Mouse (Mus musculus) cerebellum, adult 11-12 months (tissue): ENCODE results near the gene Igll1.
"Not testable (repeated sequence)": the region's sequence is repeated elsewhere in the genome, so short reads cannot be mapped to it uniquely, and the experiment has no call there.

Experiments
- DNase-seq: peaks from one replicate; pipeline ENCODE4 v3.0.0; 2022

The Igll1 gene

DNA sequence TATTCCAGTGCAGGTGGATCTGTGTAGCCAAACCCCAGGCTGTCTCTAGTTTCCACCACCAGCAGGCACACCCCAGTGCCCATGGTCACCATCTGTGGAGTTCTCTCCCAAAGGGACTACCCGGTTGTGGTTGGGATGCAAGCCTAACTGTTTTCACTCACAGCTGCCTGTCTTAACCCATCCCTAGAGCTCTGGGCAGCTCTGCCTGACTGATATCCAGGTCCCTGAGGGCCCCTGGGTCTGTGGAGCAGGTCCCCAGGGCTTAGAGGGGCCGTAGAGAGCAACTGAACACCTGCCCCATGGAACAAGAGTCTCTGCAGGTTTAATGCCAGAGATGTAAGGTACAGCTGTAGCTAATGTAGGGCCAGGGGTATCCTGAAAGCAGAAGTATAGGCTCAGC is at the start of gene Igll1:
Gene Igll1, minus strand, starts transcription at position 8 of the 400 bp plus-strand sequence.
- no peak for DNase-seq

DNA sequence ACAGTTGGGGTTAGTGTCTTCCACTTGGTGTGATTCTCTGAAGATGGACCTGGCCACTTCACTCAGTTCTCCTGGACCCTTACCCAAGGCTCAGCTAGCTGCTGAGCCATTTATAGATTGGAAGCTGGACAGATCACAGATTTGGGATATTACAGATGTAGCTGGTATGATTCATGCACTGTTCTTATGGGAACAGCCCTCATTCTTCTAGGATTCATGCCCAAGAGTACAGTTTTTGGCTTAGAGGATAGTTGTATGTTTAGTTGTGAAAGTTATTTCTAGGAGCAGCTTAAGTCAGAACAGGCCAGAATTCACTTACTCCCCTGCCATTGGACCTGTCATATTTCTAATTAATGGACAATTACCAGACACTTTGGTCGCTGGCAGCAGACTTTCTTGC is 49.7 kb upstream of the Igll1 start:
- no peak for DNase-seq

DNA sequence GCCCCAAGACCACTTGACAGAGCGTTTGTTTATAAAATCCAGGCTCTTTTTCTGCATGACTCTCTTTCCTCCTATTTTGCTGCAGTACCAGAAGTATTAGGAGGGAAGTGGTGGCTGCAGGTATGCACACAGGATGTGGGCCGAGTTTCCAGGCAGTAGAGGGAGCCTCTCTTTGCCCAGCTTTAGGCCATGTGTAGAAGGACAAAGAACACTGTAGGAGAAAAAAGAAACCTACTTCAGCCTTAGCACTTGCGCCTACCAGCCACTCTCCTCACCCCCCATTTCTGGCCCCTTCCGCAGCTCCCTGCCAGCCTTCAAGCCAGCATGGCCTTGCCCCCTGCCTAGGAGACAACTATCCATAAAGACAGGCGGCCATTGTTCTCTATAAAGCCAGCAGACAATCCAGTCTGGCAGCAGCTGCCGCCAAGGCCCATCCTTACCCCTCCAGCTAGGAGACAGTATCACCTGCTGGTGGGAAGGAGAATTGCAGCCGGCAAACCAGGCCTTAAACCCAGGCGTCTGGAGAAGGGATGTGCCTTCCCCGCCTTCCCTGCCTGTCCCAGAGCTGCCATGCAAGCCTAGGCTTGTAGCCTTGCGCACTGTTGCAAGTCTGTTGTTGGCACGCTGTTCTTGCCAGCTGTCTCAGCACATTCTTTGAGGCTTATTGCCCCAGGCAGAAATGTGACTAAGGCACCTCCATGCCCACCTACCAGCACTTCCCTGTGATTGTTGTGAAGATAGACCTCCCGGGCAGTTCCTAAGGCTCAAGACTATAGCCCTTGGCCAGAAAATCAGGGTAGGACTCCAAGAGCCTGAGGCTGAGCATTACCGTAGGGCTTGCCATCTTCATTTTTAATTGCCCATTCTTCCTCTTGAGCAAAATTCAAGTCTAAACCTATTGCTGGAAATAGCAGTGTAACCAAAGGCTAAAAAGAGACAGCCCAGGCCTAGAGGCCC is 48.1 kb upstream of the Igll1 start:
- peak; percentile 72 for DNase-seq

DNA sequence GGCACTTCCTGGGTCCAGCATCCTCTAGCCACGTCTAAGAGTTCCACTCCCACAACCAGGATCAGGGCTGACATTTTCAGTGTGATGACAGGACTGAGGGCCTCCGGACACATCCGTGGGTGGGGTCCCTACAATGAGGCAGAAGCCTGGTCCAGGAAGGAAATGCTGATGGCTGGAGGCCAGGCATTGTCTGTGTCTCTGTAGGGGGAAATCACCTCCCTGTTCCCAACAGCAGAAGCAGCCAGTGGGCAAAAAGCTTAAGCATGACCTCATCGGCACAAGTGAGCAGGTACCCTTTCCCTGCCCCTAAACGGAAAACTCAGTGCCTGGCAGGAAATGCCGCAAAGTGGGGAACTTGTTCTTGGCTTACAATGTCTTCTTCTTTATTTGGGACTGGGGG is 44.0 kb upstream of the Igll1 start:
- no peak for DNase-seq

DNA sequence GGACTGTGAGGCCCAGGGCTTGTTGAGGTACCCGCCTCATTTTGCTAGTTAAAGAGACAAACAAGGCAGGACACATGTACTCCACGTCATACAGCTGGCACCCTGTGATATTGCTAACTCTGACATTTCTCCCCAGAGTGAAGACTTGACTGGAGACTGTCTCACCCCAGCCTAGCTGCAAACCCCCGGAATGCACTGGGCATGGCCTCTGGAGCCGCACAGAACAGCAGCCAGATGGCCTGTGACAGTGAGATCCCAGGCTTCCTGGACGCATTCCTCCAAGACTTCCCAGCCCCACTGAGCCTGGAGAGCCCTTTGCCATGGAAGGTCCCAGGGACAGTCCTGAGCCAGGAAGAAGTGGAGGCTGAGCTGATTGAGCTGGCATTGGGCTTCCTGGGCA is 39.4 kb upstream of the Igll1 start:
- DNase-seq: no peak

DNA sequence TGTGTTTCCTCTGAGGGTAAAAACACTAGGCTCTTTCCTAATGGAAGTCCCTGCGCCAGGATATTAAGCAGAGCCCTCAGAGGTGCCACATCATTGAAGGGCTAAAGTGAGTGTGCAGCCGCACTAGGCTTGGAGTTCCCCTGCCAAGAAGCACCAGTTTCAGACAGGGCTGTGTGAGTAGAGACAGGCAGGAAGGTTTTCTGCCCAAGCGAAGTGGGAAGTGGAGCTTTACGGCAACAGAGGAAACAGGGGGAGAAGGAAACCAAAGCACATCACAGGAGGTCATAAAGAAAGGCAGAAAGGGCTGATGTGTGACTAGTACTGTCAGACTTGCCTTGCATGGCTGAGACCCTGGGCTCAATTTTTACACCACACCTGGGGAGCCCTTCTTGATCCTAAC is 38.5 kb upstream of the Igll1 start:
- no peak for DNase-seq

DNA sequence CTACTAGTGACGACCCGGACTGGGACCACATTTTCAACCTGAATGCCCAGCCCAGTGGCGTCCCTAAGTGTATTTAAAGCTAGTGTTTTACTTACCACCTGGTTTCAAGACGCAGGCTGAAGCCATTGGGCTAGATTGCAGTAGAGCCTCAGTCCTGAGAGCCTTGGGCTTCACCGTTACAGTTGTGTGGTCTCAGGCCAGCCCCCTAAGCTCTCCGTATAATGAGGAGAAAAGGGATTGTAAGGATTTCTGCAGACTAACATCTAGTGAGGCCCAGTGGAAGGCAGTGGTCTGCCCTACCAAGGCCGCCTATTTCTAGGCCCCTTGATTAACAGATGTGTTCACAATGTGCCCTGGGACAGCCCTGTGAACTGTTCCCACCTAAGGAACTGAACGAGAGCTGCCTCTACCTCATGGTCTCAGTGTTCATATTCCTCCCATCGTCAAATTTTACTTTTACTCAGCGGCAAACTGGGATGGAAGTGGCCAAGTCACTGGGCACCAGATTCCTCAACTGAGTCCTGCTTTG is 33.3 kb upstream of the Igll1 start:
- DNase-seq: no peak

DNA sequence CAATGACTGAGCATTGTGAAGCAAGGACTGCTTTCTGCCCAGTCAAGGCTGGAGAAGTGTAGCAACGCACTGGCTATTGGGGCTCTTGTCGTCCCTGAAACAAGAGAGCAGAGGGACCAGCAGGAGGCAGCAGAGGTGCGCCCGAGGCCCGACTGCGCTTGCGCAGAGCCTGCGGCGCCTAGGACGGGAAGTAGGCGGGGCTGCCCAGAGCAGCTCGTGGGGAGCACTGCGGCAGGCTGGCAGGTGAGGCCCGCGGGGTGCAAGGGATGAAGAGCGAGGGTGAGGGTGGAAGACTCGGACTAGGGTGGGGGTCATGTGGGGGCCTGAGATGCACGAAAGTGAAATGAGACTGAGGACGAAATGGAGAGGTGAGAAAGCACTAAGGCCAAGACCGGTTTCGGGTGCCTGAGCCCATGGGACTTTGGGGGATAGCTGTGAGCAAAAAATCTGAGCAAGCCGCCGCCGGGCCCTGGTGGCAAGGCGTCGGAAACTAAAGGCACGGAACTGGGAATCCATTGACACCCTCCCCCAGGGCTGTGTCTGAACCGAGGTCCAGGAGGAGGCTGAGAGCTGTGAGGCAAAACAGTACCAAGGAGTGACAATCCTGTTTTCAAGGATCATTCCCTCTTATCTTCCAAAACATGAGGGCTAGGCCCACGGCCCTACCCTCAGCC is 32.7 kb upstream of the Igll1 start, which contains the start of gene Ppm1f:
Gene Ppm1f, plus strand, starts transcription at position 88 of the 674 bp plus-strand sequence.
- peak; percentile 95 for DNase-seq

DNA sequence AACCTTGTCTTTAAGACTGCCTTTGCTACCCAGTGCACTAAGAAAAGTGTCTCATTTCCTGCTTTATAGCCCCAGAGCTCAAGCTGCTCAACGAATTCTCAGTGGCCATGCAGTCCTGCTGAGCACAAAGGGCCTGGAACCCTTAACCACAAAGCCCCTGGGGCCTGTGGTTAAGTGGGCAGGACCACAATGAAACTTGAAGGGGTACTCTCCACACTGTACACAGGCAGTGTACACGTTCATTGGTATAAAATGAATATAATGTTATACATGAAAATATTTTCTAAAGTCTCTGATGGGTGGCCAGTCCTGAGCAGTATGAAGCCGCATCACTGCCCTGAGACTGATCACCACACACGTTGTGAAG is 32.2 kb upstream of the Igll1 start:
- DNase-seq: no peak

DNA sequence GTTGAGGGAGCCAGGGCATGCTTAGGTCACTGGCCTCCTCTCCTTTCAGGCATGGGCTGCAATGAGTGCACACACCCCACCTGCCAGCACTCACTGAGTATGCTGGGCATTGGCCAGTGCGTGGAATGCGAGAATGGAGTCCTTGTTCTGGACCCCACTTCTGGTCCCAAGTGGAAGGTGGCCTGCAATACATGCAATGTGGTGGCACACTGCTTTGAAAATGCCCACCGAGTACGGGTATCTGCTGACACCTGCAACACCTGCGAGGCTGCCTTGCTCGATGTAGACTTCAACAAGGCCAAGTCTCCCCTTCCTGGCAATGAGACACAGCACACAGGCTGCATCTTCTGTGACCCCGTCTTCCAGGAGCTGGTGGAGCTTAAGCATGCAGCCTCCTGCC is 28.6 kb upstream of the Igll1 start:
- no peak for DNase-seq

DNA sequence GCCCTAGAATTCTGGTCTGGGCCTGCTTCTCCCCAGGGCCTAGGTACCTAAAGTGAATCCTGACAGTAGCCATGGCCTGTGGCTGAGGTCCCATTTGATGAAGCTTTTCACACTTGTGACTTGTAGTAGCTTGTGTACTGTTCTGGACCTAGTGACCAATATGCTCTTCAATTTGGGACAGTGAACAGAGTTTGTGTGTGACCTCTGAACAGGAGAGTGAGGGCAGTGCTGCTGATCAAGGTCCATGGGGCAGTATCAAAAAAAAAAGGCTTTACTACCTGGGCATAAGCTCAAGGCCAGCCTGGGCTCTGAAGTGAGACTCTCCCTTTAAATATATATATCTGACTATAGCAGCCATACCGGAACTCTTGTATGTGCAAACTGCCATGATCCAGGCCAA is 24.6 kb upstream of the Igll1 start:
- DNase-seq: no peak

DNA sequence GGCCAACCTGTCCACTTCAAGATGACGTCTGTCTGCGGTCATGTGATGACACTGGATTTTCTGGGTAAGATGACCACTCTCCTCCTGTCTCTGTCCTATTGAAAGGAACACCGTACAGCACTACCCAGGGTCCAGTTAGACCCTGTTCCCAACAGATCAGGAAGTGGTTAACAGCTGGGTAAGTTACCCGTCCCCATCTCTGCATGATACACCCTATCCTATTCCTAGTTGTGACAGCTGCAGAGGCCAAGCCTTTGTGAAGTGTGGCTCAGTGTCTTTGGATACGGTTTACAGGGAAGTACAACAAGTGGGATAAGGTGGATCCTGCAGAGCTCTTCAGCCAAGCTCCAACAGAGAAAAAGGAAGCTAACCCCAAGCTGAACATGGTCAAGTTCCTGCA is 15.2 kb upstream of the Igll1 start:
- no peak for DNase-seq

DNA sequence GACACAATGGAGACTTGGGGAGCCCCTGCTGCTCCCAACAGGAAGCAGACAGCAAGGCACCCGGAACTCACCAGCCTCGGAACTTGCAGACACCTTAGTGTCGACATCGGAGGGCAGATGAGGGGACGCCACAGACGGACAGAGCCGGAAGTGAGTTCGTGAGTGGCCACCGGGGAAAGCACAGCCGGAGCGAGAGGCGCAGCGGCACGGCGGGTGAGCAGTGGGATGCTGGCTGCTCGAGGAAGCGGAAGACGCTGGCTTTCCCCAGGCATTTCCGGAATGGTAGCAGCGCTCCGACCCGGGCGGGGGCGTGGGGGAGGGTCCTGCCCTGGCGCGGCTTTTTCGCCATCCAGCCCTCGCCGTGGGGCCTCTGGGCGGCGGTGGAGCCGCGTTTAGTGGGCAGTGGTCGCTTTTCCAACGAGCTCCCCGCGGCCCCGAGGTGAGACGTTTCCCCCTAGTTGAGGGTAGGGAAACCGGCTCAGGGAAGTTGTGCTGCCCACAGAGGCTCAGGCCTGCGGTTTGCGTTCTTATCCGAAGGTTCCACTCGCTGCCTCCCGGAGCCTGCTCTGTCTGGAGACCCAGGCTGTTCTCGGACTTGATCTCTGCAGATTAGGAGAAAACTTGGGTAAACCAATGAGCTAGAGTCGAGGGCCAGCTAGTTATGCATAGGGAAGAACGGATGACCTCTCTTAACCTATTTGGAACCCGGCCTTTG is 7.0 kb upstream of the Igll1 start, which contains the start of the genes Top3b and Vpreb1:
Gene Top3b, plus strand, starts transcription at position 120 of the 715 bp plus-strand sequence.
Gene Vpreb1, minus strand, starts transcription at position 227 of the 715 bp plus-strand sequence.
- DNase-seq: peak; percentile 88

DNA sequence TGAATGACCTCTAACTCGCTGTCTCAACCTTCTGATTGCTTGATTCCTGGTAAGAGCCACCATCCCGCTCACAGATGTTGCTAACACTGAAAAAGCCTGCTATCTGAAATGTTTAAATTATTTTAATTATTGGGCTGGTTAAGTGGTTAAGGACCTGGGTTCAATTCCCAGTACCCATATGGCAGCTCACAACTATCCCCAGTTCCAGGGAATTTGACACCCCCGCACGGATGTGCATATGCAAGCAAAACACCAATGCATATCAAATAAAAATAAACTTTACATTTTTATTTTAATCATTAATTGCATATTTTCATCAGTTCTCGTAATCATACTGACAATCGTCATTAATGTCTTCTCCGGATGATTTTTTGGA is 6.4 kb upstream of the Igll1 start:
- DNase-seq: no peak

DNA sequence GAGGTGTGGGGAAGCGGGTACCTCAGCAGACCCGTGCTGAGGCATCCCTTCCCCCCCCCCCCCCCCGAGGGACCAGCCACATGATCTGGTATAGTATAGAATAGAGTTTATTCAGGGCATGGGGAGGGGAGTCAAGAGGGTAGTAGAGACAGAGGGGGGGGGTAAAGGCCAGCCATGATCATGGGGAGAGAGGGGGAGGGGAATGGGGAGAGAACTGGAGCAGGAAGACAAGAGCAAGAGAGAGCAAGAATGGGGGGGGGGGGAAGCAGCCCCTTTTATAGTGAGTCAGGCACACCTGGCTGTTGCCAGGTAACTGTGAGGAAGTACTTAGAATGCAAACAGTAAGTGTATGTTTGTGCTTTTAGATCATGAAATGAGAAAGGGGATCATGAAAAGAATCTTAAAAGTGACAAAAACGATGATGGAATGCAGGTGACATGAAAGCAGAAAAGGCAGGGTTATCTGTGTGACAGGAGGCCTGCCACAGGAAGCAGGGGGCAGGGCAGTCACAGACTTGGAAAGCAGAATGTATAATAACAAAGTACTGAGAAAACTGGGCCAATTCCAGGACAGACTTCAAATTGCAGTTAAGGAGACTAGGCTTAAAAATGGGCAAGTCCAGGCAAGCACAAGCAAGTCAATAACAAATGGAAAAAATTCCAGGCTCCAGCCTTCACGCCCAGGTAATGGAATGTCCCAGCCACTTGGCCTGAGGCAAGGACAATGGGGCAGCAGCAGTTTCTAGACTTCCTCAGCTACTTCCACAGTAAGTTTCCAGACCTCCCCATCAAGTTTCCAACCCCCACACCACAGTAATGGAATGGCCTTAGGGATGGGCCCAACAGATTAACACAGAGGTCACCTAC is 2.1 kb upstream of the Igll1 start:
- DNase-seq: no peak

DNA sequence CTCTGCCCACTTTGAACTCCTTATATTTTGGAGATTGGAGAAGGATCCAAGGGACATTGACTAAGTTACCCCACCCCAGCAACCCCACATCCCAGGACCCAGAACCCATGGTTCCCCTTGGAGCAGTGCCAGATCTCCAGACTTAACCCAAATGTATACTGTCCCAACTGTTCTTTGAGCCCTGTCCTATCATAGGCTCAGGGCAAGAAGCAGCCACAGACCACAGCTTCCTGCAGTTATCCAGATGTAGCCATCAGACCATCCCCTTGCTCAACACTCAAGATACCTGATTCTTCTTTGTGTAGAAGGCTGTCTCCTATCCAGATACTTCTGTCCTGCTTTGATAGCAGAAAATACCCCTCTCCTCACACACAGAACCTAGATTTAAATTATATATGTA is 1.4 kb upstream of the Igll1 start:
- DNase-seq: no peak

DNA sequence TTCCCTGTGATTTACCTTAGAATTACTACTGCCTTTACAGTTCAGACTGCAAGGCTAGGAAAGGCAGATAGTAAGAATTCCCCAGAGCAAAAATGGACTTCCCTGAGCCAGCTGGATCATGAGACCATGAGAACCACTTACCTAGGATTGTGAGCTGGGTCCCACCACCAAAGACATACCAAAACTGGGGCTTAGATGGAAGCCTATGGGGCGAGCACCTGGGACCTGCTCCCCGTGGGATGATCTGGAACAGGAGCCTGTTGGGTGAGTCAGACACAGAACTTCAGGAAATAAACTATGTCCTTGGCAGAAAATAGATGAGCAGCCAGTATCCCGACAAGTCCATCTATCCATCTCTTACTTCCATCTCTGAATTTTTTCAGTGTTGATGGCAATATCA is 1.5 kb downstream of the Igll1 start:
- no peak for DNase-seq

DNA sequence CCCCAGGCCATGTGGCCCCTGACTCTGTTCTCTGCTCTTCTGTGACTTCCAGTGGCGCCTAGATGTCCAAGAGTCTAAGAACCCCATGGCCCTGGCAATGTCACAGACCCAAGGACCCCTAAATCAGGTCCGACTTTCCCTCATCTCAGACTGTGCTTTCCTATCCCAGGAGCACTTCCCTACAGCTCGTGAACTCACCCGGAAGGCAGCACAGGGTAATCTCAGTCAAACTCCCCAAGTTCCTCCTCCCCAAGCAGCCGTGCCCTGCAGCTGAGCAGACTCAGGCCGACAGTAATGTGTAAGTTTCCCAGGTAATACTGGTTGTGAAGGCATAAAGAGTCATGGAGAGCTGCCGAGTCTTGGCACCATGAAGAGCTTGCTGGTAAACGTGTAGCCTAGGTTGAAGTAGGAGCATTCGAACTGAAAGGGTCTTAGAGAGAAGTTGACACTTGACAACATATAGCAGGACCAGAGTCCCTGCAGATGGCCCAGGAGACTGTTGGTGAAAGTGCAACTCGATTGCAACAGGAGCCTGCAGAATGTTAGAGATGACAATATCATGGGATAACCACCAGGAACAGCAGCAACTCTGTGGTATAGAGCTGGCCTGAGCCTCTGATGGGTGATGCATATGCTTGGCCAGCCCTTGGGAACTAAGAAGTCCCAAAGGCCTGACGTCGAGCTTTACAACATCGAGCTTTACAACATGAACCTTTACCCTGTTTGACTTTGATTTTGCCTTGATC is 6.9 kb downstream of the Igll1 start:
- DNase-seq: no peak

DNA sequence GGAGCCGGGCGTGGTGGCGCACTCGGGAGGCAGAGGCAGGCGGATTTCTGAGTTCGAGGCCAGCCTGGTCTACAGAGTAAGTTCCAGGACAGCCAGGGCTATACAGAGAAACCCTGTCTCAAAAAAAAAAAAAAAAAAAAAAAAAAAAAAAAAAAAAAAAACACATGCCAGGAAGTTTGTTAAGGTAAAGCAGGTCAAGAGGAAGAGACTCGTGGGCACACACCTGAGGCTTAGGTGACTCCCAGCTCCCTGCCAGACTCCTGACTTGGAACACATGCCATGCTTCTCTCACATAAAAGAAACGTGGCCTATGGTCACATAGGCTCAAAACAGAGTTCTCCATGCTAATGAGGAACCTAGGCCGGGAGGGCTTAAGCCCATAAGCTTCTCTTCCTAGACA is 7.7 kb downstream of the Igll1 start:
- DNase-seq: not testable (repeated sequence)

DNA sequence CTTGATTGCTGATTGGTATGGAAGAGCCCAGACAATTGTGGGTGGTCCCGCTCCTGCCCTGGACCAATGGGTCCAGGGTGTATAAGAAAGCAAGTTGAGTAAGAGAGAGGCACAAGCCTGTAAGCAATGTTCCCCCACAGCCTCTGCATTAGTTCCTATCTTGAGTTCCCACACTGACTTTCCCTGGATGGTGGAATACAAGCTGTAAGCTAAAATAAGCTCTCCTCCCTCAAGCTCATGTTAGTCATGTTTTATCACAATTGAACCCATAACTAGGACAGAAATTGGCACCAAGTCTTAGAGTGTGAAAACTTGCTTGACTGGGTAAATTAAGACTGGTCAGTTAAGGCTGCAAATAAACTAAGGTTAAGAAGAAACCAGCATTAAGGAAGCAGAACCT is 8.2 kb downstream of the Igll1 start:
- no peak for DNase-seq

DNA sequence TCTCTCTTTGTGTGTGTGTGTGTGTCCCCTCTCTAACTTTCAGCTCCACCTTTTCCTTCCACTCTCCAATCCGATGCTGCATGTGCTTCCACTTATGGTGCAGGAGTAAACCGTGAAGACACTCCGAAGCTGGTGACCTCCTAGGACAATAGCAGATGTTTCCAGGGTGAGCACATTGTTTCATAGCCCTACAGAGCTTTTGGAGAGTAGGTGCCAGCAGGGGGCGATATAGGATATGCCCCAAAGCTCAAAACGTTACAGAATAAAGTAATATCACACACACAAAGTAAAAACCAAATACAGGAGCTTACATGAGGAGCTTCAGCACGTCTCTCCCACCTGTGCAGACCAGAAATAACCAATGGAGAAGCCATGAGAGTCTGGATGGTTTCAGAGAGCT is 8.9 kb downstream of the Igll1 start:
- no peak for DNase-seq
